Mouse (Mus musculus) hindbrain, embryonic 14.5 days (tissue): Measurements from ENCODE around the gene Slc25a21. TPM values are rescaled to one million over a fixed set of nuclear protein-coding genes. Genes with fewer than 3 reads are reported as not detected.

Experiments used
- ATAC-seq: fragments of 200-750 bp; cut with Nextera tagmentation; 2 replicates; pipeline ENCODE4 v1.8.0; 2017; ENCODE audit warnings: moderate number of reproducible peaks, mild to moderate bottlenecking, moderate TSS enrichment, moderate library complexity; ENCODE audit not compliant: low FRiP score
- DNase-seq: peaks from one replicate; pipeline ENCODE4 v3.0.0-alpha.2; 2015; ENCODE audit warnings: low spot score
- H3K27ac ChIP-seq: fragments of 300-500 bp; sonication (generic); 2 replicates; pipeline ENCODE4 v1.5.1; 2014; ENCODE audit warnings: mild to moderate bottlenecking, moderate library complexity
- H3K27me3 ChIP-seq: fragments of 300-500 bp; sonication (generic); 2 replicates; pipeline ENCODE4 v1.6.1; 2014; ENCODE audit warnings: mild to moderate bottlenecking, low read length, mixed read lengths; ENCODE audit not compliant: control insufficient read depth, insufficient read depth
- H3K36me3 ChIP-seq: fragments of 300-500 bp; sonication (generic); replicated peaks from 2 replicates; pipeline ENCODE4 v1.6.1; 2014; ENCODE audit not compliant: control insufficient read depth, insufficient read depth
- H3K4me1 ChIP-seq: fragments of 300-500 bp; sonication (generic); replicated peaks from 2 replicates; pipeline ENCODE4 v1.6.1; 2014; ENCODE audit warnings: antibody characterized with exemption, low read length, mixed read lengths; ENCODE audit not compliant: control insufficient read depth, insufficient read depth
- H3K4me2 ChIP-seq: fragments of 300-500 bp; sonication (generic); replicated peaks from 2 replicates; pipeline ENCODE4 v1.6.1; 2014; ENCODE audit warnings: mild to moderate bottlenecking, moderate library complexity
- H3K4me3 ChIP-seq: fragments of 300-500 bp; sonication (generic); replicated peaks from 2 replicates; pipeline ENCODE4 v1.5.1; 2014; ENCODE audit warnings: mild to moderate bottlenecking, low read length
- H3K9ac ChIP-seq: fragments of 300-500 bp; sonication (generic); 2 replicates; pipeline ENCODE4 v1.6.1; 2014
- H3K9me3 ChIP-seq: fragments of 300-500 bp; sonication (generic); 2 replicates; pipeline ENCODE4 v1.6.1; 2016; ENCODE audit warnings: low read length; ENCODE audit not compliant: control insufficient read depth
- WGBS: fragments of 180-500 bp; shearing (Covaris S2); extraction: QIAGEN DNeasy Blood & Tissue Kit; methylation state at CpG from one replicate; pipeline ENCODE4 v1.1.7; 2014; 5-methylcytosine and 5-hydroxymethylcytosine counted together
- polyA plus RNA-seq: library from polyadenylated mRNA; unstranded; fragments of >200 nt; fragmentation: Nextera tagmentation; extraction: Ambion mirVana; gene quantifications from 2 replicates; pipeline ENCODE4 v1.2.1, GENCODE M21; 2014

Gene Slc25a21
- polyA plus RNA-seq, 1 experiment from 2014 or later = 0.36 TPM

DNA sequence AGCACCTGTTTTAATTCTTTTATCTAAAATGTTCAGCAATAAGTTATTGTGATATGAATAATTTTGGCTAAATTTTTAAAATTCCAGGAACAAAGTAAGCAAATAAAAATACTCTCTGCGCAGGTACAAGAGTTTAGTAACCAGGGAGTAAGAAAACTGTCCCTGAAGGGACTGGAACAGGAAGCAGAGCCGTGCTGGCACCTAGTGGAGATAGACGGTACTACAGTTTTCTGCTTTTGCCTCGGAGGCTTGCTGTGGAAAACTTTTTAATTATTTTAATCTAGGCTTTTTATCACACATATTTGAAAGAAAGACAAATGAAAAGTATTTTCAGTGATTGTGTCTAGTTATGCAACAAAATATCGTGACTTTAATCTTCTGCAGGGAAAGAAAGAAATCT, 211.2 kb downstream of the Slc25a21 start:
- H3K4me3 ChIP-seq = no peak overlapping the region
- no peak overlapping the region for H3K9ac ChIP-seq
- peaks cover 27% of the 10 kb centered on the region for H3K27me3 ChIP-seq
- peak; percentile 85 for DNase-seq
- no peak overlapping the region for H3K27ac ChIP-seq
- no peaks in the 10 kb centered on the region for H3K9me3 ChIP-seq
- no peaks in the 10 kb centered on the region for H3K4me1 ChIP-seq
- H3K4me2 ChIP-seq = no peak overlapping the region
- H3K36me3 ChIP-seq = no peaks in the 10 kb centered on the region
- no peak for ATAC-seq
- WGBS = 9% methylated on average over 5 of the region's 5 CpGs

GRCm38 (mm10) chr12:56982066-56982626, 215.1 kb downstream of the Slc25a21 start:
- Histone ChIP-seq H3K27me3 (peaks cover 21% of the 10 kb centered on the region; the same call in 1 of the 2 replicates), H3K4me3 (no peak overlapping the region), H3K27ac (no peak overlapping the region), H3K9ac (no peak overlapping the region), H3K9me3 (no peaks in the 10 kb centered on the region), H3K4me1 (no peaks in the 10 kb centered on the region), H3K4me2 (no peak overlapping the region), H3K36me3 (no peaks in the 10 kb centered on the region)
- 74% methylated on average over 15 of the region's 18 CpGs for WGBS
- DNase-seq (no peak), ATAC-seq (no peak)

DNA sequence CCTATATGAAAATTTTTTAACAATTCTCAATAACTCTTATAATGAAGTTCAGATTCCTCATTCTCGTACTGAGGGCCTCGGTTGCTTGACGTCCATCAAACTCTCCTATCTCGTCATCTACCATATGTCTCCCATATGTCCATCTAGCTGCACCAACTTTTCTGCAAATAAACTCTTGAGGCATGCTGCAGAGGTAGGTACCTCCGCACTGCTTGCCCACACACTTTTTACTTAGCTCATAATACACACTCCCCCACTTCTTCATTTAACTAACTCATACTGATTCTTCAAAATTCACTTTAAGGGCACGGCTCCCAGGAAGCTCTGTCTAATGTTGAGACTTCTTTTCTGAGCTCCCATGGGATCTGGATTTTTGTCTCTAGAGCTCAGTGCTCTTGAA, 222.0 kb downstream of the Slc25a21 start:
- H3K4me1 ChIP-seq = no peaks in the 10 kb centered on the region
- no peaks in the 10 kb centered on the region for H3K9me3 ChIP-seq
- no peak overlapping the region for H3K4me2 ChIP-seq
- no peak overlapping the region for H3K4me3 ChIP-seq
- ATAC-seq (no peak), DNase-seq (no peak)
- peaks cover under 1% of the 10 kb centered on the region; the same call in 1 of the 2 replicates for H3K27me3 ChIP-seq
- 95% methylated on average over 6 of the region's 6 CpGs for WGBS
- H3K27ac ChIP-seq = no peak overlapping the region
- no peaks in the 10 kb centered on the region for H3K36me3 ChIP-seq
- no peak overlapping the region for H3K9ac ChIP-seq

DNA sequence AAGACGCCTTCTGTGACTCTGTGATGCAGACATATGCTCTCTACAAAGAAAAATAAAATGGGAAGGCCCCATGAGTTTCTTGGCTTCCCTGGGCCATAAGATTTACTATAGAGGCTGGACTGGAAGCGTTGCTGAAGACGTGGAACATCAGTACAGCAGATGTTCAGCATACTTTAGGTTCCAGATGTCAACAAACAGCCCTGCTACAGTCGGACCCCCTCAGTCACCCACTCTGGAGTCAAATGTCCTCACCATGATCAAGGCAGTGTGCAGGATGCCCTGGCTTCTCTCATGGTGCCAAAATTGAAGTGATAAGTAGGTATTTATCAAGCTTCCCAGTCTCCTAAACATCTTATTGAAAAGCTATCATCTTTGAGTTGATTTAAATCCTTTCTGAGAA, 234.0 kb downstream of the Slc25a21 start:
- no peak overlapping the region for H3K27ac ChIP-seq
- no peaks in the 10 kb centered on the region; the same call in 1 of the 2 replicates for H3K27me3 ChIP-seq
- H3K9ac ChIP-seq = no peak overlapping the region

GRCm38 (mm10) chr12:56959230-56960051, 237.8 kb downstream of the Slc25a21 start:
- Histone ChIP-seq H3K4me3 (no peak overlapping the region), H3K27me3 (no peaks in the 10 kb centered on the region; the same call in 1 of the 2 replicates), H3K9me3 (no peaks in the 10 kb centered on the region), H3K4me2 (peak overlapping the region; percentile 39), H3K27ac (no peak overlapping the region), H3K9ac (no peak overlapping the region), H3K36me3 (no peaks in the 10 kb centered on the region), H3K4me1 (0 out of 2 replicates have a peak, but pooled peaks cover 3% of the 10 kb centered on the region)
- 15% methylated on average over 9 of the region's 9 CpGs for WGBS
- DNase-seq (no peak), ATAC-seq (no peak)

More for the DNA sequence above, 234.0 kb downstream of the Slc25a21 start:
- 72% methylated on average over 4 of the region's 4 CpGs for WGBS
- ATAC-seq (no peak), DNase-seq (no peak)
- Histone ChIP-seq H3K36me3 (no peaks in the 10 kb centered on the region), H3K4me1 (0 out of 2 replicates have a peak, but pooled peaks cover 3% of the 10 kb centered on the region), H3K4me2 (no peak overlapping the region), H3K9me3 (no peaks in the 10 kb centered on the region), H3K4me3 (no peak overlapping the region)

DNA sequence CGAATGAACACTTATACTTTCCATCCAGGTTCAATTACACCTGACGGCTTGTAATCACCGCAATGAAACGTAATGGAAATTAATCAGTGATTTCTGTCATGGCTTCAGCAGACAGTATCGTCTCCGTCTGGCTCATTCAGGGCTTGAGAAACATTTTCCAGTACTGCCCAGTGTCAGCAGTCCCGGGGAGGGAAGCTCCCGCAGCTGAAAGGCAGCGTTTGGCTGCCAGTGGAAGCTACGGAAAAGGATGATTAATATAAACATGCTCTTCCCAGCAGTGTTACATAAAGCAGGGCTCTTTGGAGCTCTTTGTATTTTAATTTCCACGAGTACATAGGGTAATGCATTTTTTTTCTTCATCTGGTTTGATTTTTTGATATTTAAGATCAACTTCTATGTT, 239.0 kb downstream of the Slc25a21 start:
- ATAC-seq = no peak

DNA sequence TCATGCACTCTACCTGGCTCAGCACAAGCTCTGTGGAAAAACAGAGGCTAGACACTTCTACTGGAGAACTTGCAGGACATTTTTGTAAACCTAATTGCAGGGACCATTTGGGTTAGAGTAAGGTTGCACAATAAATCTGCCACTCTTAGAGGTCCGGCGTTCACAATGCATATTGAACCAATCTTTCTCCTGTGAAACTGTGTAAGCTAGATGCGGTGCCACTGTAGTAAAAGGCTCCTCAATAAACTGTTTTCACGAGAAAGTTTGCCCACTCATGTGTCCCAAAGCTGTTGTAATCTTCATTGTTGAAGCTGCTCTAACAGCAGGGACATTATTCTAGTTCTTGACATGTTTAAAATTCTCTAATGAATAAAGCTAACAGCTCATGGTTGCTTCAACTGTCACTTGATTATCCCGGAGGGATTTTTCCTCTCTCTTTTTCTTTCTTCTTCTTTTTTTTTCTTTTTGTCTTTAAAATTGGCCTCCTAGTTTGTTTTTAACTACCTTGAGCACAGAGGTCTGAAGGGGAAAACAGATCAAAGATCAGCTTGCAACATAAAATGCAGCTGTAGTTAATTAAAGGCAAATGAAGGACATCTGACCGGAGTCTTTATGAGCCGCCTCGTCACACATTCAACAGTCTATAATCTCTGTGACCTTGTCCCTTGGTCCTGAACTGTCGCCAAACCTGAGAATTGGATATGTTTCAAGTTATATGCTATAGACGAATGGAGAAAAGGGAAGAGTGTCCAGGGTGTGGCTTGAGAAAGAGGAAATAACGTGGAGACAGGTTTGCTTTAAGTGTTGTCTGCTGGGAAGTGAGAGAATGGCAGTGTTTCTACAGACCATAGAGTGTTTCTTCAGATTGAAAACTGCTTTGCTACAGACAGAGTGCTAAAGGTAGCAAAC, 245.3 kb downstream of the Slc25a21 start:
- DNase-seq (no peak), ATAC-seq (no peak)
- no peak overlapping the region for H3K9ac ChIP-seq
- H3K4me1 ChIP-seq = no peaks in the 10 kb centered on the region
- H3K27me3 ChIP-seq = no peaks in the 10 kb centered on the region
- no peak overlapping the region for H3K4me3 ChIP-seq
- no peak overlapping the region for H3K4me2 ChIP-seq
- WGBS = 61% methylated on average over 11 of the region's 11 CpGs
- H3K9me3 ChIP-seq = no peaks in the 10 kb centered on the region
- H3K36me3 ChIP-seq = no peaks in the 10 kb centered on the region
- no peak overlapping the region for H3K27ac ChIP-seq

More for the DNA sequence above, 239.0 kb downstream of the Slc25a21 start:
- Histone ChIP-seq H3K27ac (no peak overlapping the region), H3K9ac (no peak overlapping the region), H3K27me3 (no peaks in the 10 kb centered on the region; the same call in 1 of the 2 replicates), H3K4me3 (no peak overlapping the region), H3K4me2 (0 out of 2 replicates have a peak overlapping the region, but pooled peaks have one; percentile 10), H3K9me3 (no peaks in the 10 kb centered on the region), H3K36me3 (no peaks in the 10 kb centered on the region), H3K4me1 (0 out of 2 replicates have a peak, but pooled peaks cover 3% of the 10 kb centered on the region)
- no peak for DNase-seq
- WGBS = 40% methylated on average over 11 of the region's 11 CpGs

GRCm38 (mm10) chr12:56944265-56944664, 253.0 kb downstream of the Slc25a21 start:
- ATAC-seq = no peak

GRCm38 (mm10) chr12:56940861-56941260, 256.4 kb downstream of the Slc25a21 start:
- no peak overlapping the region for H3K4me2 ChIP-seq
- no peaks in the 10 kb centered on the region for H3K27me3 ChIP-seq
- H3K36me3 ChIP-seq = no peaks in the 10 kb centered on the region
- H3K27ac ChIP-seq = no peak overlapping the region
- no peak overlapping the region for H3K9ac ChIP-seq
- no peak overlapping the region for H3K4me3 ChIP-seq
- no peak for DNase-seq
- no peaks in the 10 kb centered on the region for H3K4me1 ChIP-seq
- 76% methylated on average over 3 of the region's 3 CpGs for WGBS
- no peaks in the 10 kb centered on the region for H3K9me3 ChIP-seq
- ATAC-seq = no peak

More at GRCm38 (mm10) chr12:56944265-56944664, 253.0 kb downstream of the Slc25a21 start:
- H3K9ac ChIP-seq = no peak overlapping the region
- no peak overlapping the region for H3K4me3 ChIP-seq
- H3K4me1 ChIP-seq = no peaks in the 10 kb centered on the region
- no peak overlapping the region for H3K4me2 ChIP-seq
- 91% methylated on average over 1 of the region's 1 CpGs for WGBS
- H3K36me3 ChIP-seq = no peaks in the 10 kb centered on the region
- H3K27ac ChIP-seq = no peak overlapping the region
- no peaks in the 10 kb centered on the region for H3K9me3 ChIP-seq
- no peaks in the 10 kb centered on the region for H3K27me3 ChIP-seq
- DNase-seq = no peak
